ENCODE assay signal across 8 mouse cellular contexts in genomic region chr10:58496732-58497131, GRCm38 (mm10). TPM values are rescaled to one million over a fixed set of nuclear protein-coding genes. Genes with fewer than 3 reads are reported as not detected.
DNase-seq lines count a peak whose midpoint lies in the region; ATAC-seq and TF ChIP-seq lines count a peak whose summit lies in the region.

No protein-coding gene starts in this region.

- H3K4me1 ChIP-seq in heart, embryonic 15.5 days (replicated peaks) = peaks cover 9% of the 10 kb centered on the region
- no peaks in the 10 kb centered on the region for H3K4me1 ChIP-seq in embryonic facial prominence, embryonic 14.5 days (ENCODE audit: control insufficient read depth, insufficient read depth, low read length)
- peaks cover 0 to 6% of the 10 kb centered on the region in 2 experiments; a peak in 2 of 4 replicates for H3K4me1 ChIP-seq in liver, embryonic 14.5 days (replicated peaks; ENCODE audit: control insufficient read depth in 2 of 2, insufficient read depth in 2 of 2, low read length in 1 of 2)

- no peaks in the 10 kb centered on the region for H3K9me3 ChIP-seq in heart, embryonic 15.5 days (replicated peaks)
- H3K9me3 ChIP-seq in embryonic facial prominence, embryonic 14.5 days (ENCODE audit: control insufficient read depth, low read length) = no peaks in the 10 kb centered on the region
- H3K9me3 ChIP-seq in liver, embryonic 14.5 days (ENCODE audit: control insufficient read depth, low read length) = no peaks in the 10 kb centered on the region

- no peak for TF ChIP-seq EP300 in liver, embryonic 14.5 days (IDR thresholded peaks at IDR 0.05; ENCODE audit: low read depth)

- peak overlapping the region; percentile 73 for H3K4me2 ChIP-seq in heart, embryonic 15.5 days
- H3K4me2 ChIP-seq in embryonic facial prominence, embryonic 14.5 days (ENCODE audit: low read depth, low read length) = peak overlapping the region; percentile 51
- H3K4me2 ChIP-seq in liver, embryonic 14.5 days (ENCODE audit: low read depth) = peak overlapping the region; percentile 74

- H3K27ac ChIP-seq in heart, embryonic 15.5 days = peak overlapping the region; percentile 92; the same call in 1 of the 2 replicates
- peak overlapping the region; percentile 89; the same call in 1 of the 2 replicates for H3K27ac ChIP-seq in embryonic facial prominence, embryonic 14.5 days (replicated peaks; ENCODE audit: low read depth, low read length)
- H3K27ac ChIP-seq in liver, embryonic 14.5 days = peak overlapping the region; percentile 70

- intact Hi-C loops in heart, postnatal 36 days (cut with DNase I) = loop anchor here (5.0 kb wide), 2 partner anchors 49 to 134 kb away; partner anchors contain the start of gene Ranbp2

- no peak overlapping the region for H3K9ac ChIP-seq in heart, embryonic 15.5 days
- H3K9ac ChIP-seq in embryonic facial prominence, embryonic 14.5 days (ENCODE audit: low read depth, low read length) = peak overlapping the region; percentile 67; the same call in 1 of the 2 replicates
- peak overlapping the region; percentile 68; the same call in 1 of the 2 replicates for H3K9ac ChIP-seq in liver, embryonic 14.5 days (replicated peaks)

- ATAC-seq in heart, embryonic 15.5 days (replicated peaks; ENCODE audit: insufficient number of reproducible peaks, insufficient read depth, low FRiP score, low read depth) = no peak
- no peak for ATAC-seq in embryonic facial prominence, embryonic 14.5 days (ENCODE audit: low read depth)
- no peak for ATAC-seq in liver, embryonic 14.5 days (ENCODE audit: insufficient read depth)

- H3K36me3 ChIP-seq in heart, embryonic 15.5 days = peaks cover 31% of the 10 kb centered on the region
- peaks cover 32% of the 10 kb centered on the region for H3K36me3 ChIP-seq in embryonic facial prominence, embryonic 14.5 days (ENCODE audit: control insufficient read depth, insufficient read depth, low read length)
- peaks cover 31% of the 10 kb centered on the region for H3K36me3 ChIP-seq in liver, embryonic 14.5 days (replicated peaks; ENCODE audit: control insufficient read depth, insufficient read depth, low read depth)

- TF ChIP-seq CTCF in liver, embryonic 14.5 days (IDR thresholded peaks at IDR 0.05; ENCODE audit: low read depth) = no peak

- H3K4me3 ChIP-seq in heart, embryonic 15.5 days = peak overlapping the region; percentile 90; the same call in 1 of the 2 replicates
- H3K4me3 ChIP-seq in embryonic facial prominence, embryonic 14.5 days (ENCODE audit: low read depth, low read length) = peak overlapping the region; percentile 60
- peak overlapping the region; percentile 76 to 84 for H3K4me3 ChIP-seq in liver, embryonic 14.5 days (ENCODE audit: insufficient read depth in 1 of 2, low read depth in 2 of 2, low read length in 2 of 2)

- DNase-seq in heart, postnatal 36 days = no peak
- DNase-seq in A20 (ENCODE audit: low read depth, low spot score) = peak; percentile 52
- DNase-seq in embryonic facial prominence, embryonic 14.5 days (ENCODE audit: low spot score) = no peak
- DNase-seq in liver, embryonic 14.5 days (ENCODE audit: low read depth in 3 of 3, low spot score in 3 of 3) = peak in 1 of 3 experiments; percentile 7
- DNase-seq in spleen, postnatal 4 days (ENCODE audit: low spot score in 2 of 2) = no peak
- DNase-seq in cerebellum, adult 18-20 months = no peak
- DNase-seq in urinary bladder, postnatal 10 days (ENCODE audit: low spot score) = no peak

- H3K27me3 ChIP-seq in heart, embryonic 15.5 days = no peaks in the 10 kb centered on the region
- no peaks in the 10 kb centered on the region for H3K27me3 ChIP-seq in embryonic facial prominence, embryonic 14.5 days (replicated peaks; ENCODE audit: control insufficient read depth, insufficient read depth, low read length)
- no peaks in the 10 kb centered on the region for H3K27me3 ChIP-seq in liver, embryonic 14.5 days (ENCODE audit: control insufficient read depth, insufficient read depth, low read length)

RNA-seq across cellular contexts. Expression of gene Ccdc138, which starts 1.0 kb away (rescaled TPM):
- polyA plus RNA-seq in heart, embryonic 15.5 days (2015; fragmentation: Nextera tagmentation; extraction: Ambion mirVana) = 5.8 and 6.5 TPM in 2 replicates
- under 1 TPM; 0.80 to 0.92 TPM for total RNA-seq in heart, postnatal 36 days (2021)
- polyA plus RNA-seq in embryonic facial prominence, embryonic 14.5 days (2014; fragmentation: Nextera tagmentation; extraction: Ambion mirVana) = 5.8 and 6.5 TPM in 2 replicates
- 0.64 and 1.3 TPM in 2 replicates for polyA plus RNA-seq in liver, embryonic 14.5 days (2012; rRNA removed)
- polyA plus RNA-seq in liver, embryonic 14.5 days (2014; fragmentation: Nextera tagmentation; extraction: Ambion mirVana) = 1.6 and 2.1 TPM in 2 replicates

RNA-seq across cellular contexts. Expression of gene Ranbp2, which starts 50.0 kb away (rescaled TPM):
- 14.9 and 15.5 TPM in 2 replicates for polyA plus RNA-seq in heart, embryonic 15.5 days (2015; fragmentation: Nextera tagmentation; extraction: Ambion mirVana)
- 10 to 100 TPM; 45.1 to 54.4 TPM for total RNA-seq in heart, postnatal 36 days (2021)
- 29.3 and 29.9 TPM in 2 replicates for polyA plus RNA-seq in embryonic facial prominence, embryonic 14.5 days (2014; fragmentation: Nextera tagmentation; extraction: Ambion mirVana)
- polyA plus RNA-seq in liver, embryonic 14.5 days (2012; rRNA removed) = 6.1 and 11.1 TPM in 2 replicates
- 27.2 and 27.3 TPM in 2 replicates for polyA plus RNA-seq in liver, embryonic 14.5 days (2014; fragmentation: Nextera tagmentation; extraction: Ambion mirVana)
